10 mouse cellular contexts compared by ENCODE assay signal in the genomic region with DNA sequence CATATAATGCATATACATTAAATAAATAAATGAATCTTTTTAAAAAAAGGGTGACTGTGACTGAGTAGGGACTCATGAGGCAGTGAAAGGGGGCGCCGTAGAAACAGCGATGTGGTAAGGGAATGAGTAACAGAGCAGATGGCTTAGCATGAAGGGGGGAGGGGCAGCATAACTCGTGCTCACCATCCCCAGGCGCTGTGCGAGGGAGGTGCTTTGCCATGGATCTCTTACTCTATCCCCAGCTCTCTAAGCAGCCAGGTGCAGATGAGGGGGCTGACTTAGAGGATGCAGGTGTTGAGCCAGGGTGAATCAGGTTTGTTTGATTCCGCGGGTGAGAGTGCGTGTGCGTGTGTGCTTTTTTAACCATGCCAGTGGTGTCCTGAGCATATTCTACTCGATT. TPM values are rescaled to one million over a fixed set of nuclear protein-coding genes. Genes with fewer than 3 reads are reported as not detected.
DNase-seq lines count a peak whose midpoint lies in the region; ATAC-seq and TF ChIP-seq lines count a peak whose summit lies in the region.
"Had no signal": no experiment of that assay in that cellular context is flagged by ENCODE, and none has a peak within 500 bp of the region (broad histone marks: within the 10 kb centered on the region; RNA-seq: fewer than 3 reads in every experiment).

No protein-coding gene starts in this region.

- intact Hi-C loops in left cerebral cortex, adult 2 months (cut with DNase I) = no loop called here

- no peak for TF ChIP-seq CTCF in left cerebral cortex, adult 2 months (IDR thresholded peaks at IDR 0.05)
- TF ChIP-seq CTCF in thymus, adult 2 months (IDR thresholded peaks at IDR 0.05; ENCODE audit: borderline replicate concordance, control insufficient read depth, extremely low read depth, insufficient read depth, low read length, poor library complexity) = no peak
- no peak for TF ChIP-seq CTCF in liver, postnatal 0 days (IDR thresholded peaks at IDR 0.05; ENCODE audit: low read depth)

- no peak overlapping the region for H3K4me3 ChIP-seq in kidney, embryonic 14.5 days (ENCODE audit: low read length)
- H3K4me3 ChIP-seq in embryonic facial prominence, embryonic 14.5 days (ENCODE audit: low read depth, low read length) = no peak overlapping the region
- no peak overlapping the region for H3K4me3 ChIP-seq in left cerebral cortex, adult 2 months
- no peak overlapping the region for H3K4me3 ChIP-seq in thymus, adult 2 months (ENCODE audit: control insufficient read depth, insufficient read depth, low read length)
- no peak overlapping the region for H3K4me3 ChIP-seq in liver, postnatal 0 days (ENCODE audit: low read depth, low read length)
- H3K4me3 ChIP-seq: heart, embryonic 15.5 days had no signal

- no peak for DNase-seq in kidney, postnatal 36 days
- DNase-seq in embryonic facial prominence, embryonic 14.5 days (ENCODE audit: low spot score) = no peak
- DNase-seq in left cerebral cortex, adult 2 months (ENCODE audit: extremely low spot score in 1 of 2, low spot score in 2 of 2) = peak; percentile 64 to 72
- peak; percentile 61 for DNase-seq in thymus, adult 2 months
- DNase-seq in heart, adult 18-20 months = no peak
- no peak for DNase-seq in adipocyte (ENCODE audit: low spot score)
- DNase-seq in liver, postnatal 0 days = no peak
- DNase-seq: adrenal gland, postnatal 14 days had no signal

- H3K27ac ChIP-seq in kidney, embryonic 14.5 days (ENCODE audit: low read depth, low read length) = no peak overlapping the region
- H3K27ac ChIP-seq in embryonic facial prominence, embryonic 14.5 days (replicated peaks; ENCODE audit: low read depth, low read length) = no peak overlapping the region
- H3K27ac ChIP-seq in left cerebral cortex, adult 2 months = no peak overlapping the region
- H3K27ac ChIP-seq in thymus, adult 2 months (ENCODE audit: control insufficient read depth, insufficient read depth, low read length) = no peak overlapping the region
- H3K27ac ChIP-seq in liver, postnatal 0 days (ENCODE audit: low read depth) = no peak overlapping the region
- H3K27ac ChIP-seq: heart, embryonic 15.5 days had no signal

- peaks cover 4% of the 10 kb centered on the region; the same call in 1 of the 2 replicates for H3K9me3 ChIP-seq in kidney, embryonic 14.5 days (ENCODE audit: control insufficient read depth, low read length)
- H3K9me3 ChIP-seq in embryonic facial prominence, embryonic 14.5 days (ENCODE audit: control insufficient read depth, low read length) = no peaks in the 10 kb centered on the region
- H3K9me3 ChIP-seq in liver, postnatal 0 days (ENCODE audit: low read length) = no peaks in the 10 kb centered on the region
- H3K9me3 ChIP-seq: heart, embryonic 15.5 days had no signal

- no peak overlapping the region for H3K9ac ChIP-seq in kidney, embryonic 14.5 days (ENCODE audit: low read depth, low read length)
- no peak overlapping the region for H3K9ac ChIP-seq in embryonic facial prominence, embryonic 14.5 days (ENCODE audit: low read depth, low read length)
- H3K9ac ChIP-seq in liver, postnatal 0 days (replicated peaks) = no peak overlapping the region
- H3K9ac ChIP-seq: heart, embryonic 15.5 days had no signal

- no peak for TF ChIP-seq EP300 in liver, postnatal 0 days (IDR thresholded peaks at IDR 0.05; ENCODE audit: low read depth)

- no peak overlapping the region for H3K4me2 ChIP-seq in kidney, embryonic 14.5 days (replicated peaks; ENCODE audit: low read depth, low read length)
- no peak overlapping the region for H3K4me2 ChIP-seq in embryonic facial prominence, embryonic 14.5 days (ENCODE audit: low read depth, low read length)
- H3K4me2 ChIP-seq in liver, postnatal 0 days (ENCODE audit: low read depth, low read length) = no peak overlapping the region
- H3K4me2 ChIP-seq: heart, embryonic 15.5 days had no signal

- 54% methylated on average over 11 of the region's 11 CpGs for WGBS in kidney, embryonic 14.5 days
- 59% methylated on average over 11 of the region's 11 CpGs for WGBS in embryonic facial prominence, embryonic 14.5 days
- 5% methylated on average over 11 of the region's 11 CpGs for WGBS in thymus, adult 2 months
- WGBS in liver, postnatal 0 days (ENCODE audit: insufficient replicate concordance) = 75% methylated on average over 11 of the region's 11 CpGs

- TF ChIP-seq POLR2A in thymus, adult 2 months (IDR thresholded peaks at IDR 0.05; ENCODE audit: control insufficient read depth, extremely low read depth, insufficient read depth, low read length, poor library complexity) = no peak

- peaks cover 22% of the 10 kb centered on the region for H3K4me1 ChIP-seq in kidney, embryonic 14.5 days (ENCODE audit: control insufficient read depth, insufficient read depth, low read length)
- H3K4me1 ChIP-seq in embryonic facial prominence, embryonic 14.5 days (ENCODE audit: control insufficient read depth, insufficient read depth, low read length) = peaks cover 23% of the 10 kb centered on the region
- peaks cover 25% of the 10 kb centered on the region for H3K4me1 ChIP-seq in thymus, adult 2 months (replicated peaks; ENCODE audit: control insufficient read depth, insufficient read depth, low read length)
- peaks cover 3% of the 10 kb centered on the region; the same call in 1 of the 2 replicates for H3K4me1 ChIP-seq in liver, postnatal 0 days (ENCODE audit: insufficient read depth)

- 0 out of 2 replicates have a peak, but pooled peaks have one; percentile 12 for ATAC-seq in kidney, embryonic 14.5 days (ENCODE audit: low FRiP score, low TSS enrichment)
- 0 out of 2 replicates have a peak, but pooled peaks have one; percentile 12 for ATAC-seq in embryonic facial prominence, embryonic 14.5 days (ENCODE audit: low read depth)
- no peak for ATAC-seq in liver, postnatal 0 days

- H3K36me3 ChIP-seq in kidney, embryonic 14.5 days (ENCODE audit: control insufficient read depth, insufficient read depth, low read length) = no peaks in the 10 kb centered on the region
- no peaks in the 10 kb centered on the region for H3K36me3 ChIP-seq in embryonic facial prominence, embryonic 14.5 days (ENCODE audit: control insufficient read depth, insufficient read depth, low read length)
- H3K36me3 ChIP-seq in thymus, adult 2 months (ENCODE audit: control insufficient read depth, insufficient read depth, low read length) = no peaks in the 10 kb centered on the region
- no peaks in the 10 kb centered on the region for H3K36me3 ChIP-seq in liver, postnatal 0 days (replicated peaks; ENCODE audit: insufficient read depth, low read length)
- H3K36me3 ChIP-seq: heart, embryonic 15.5 days had no signal

- H3K27me3 ChIP-seq in kidney, embryonic 14.5 days (ENCODE audit: control insufficient read depth, insufficient read depth, low read length) = no peaks in the 10 kb centered on the region
- H3K27me3 ChIP-seq in embryonic facial prominence, embryonic 14.5 days (replicated peaks; ENCODE audit: control insufficient read depth, insufficient read depth, low read length) = no peaks in the 10 kb centered on the region
- H3K27me3 ChIP-seq in thymus, adult 2 months (ENCODE audit: control insufficient read depth, insufficient read depth, low read length) = no peaks in the 10 kb centered on the region
- H3K27me3 ChIP-seq in liver, postnatal 0 days (ENCODE audit: insufficient read depth, low read length) = no peaks in the 10 kb centered on the region
- H3K27me3 ChIP-seq: heart, embryonic 15.5 days had no signal

RNA-seq across cellular contexts. Expression of gene Tns4, which starts 22.0 kb away (rescaled TPM):
- 0.11 and 0.20 TPM in 2 replicates for polyA plus RNA-seq in kidney, embryonic 14.5 days (2014; fragmentation: Nextera tagmentation; extraction: Ambion mirVana)
- polyA plus RNA-seq in embryonic facial prominence, embryonic 14.5 days (2014; fragmentation: Nextera tagmentation; extraction: Ambion mirVana) = 0.81 and 1.0 TPM in 2 replicates
- 1 to 10 TPM in 1 of 2 experiments, under 1 TPM in 1; 0.19 to 1.1 TPM for total RNA-seq in left cerebral cortex, adult 2 months (2021)
- 5.2 and 7.5 TPM in 2 replicates for polyA plus RNA-seq in thymus, adult 2 months (2012; rRNA removed)
- total RNA-seq in heart, adult 18-20 months (2021) = under 1 TPM; 0.07 to 0.18 TPM
- polyA plus RNA-seq in liver, postnatal 0 days (2015; fragmentation: Nextera tagmentation; extraction: Ambion mirVana) = 0.25 and 0.31 TPM in 2 replicates

RNA-seq across cellular contexts. Expression of gene Ccr7, which starts 43.7 kb away (rescaled TPM):
- polyA plus RNA-seq in kidney, embryonic 14.5 days (2014; fragmentation: Nextera tagmentation; extraction: Ambion mirVana) = 0.13 TPM in 1 of 2 replicates, not detected in the other
- polyA plus RNA-seq in embryonic facial prominence, embryonic 14.5 days (2014; fragmentation: Nextera tagmentation; extraction: Ambion mirVana) = 0.33 and 0.50 TPM in 2 replicates
- total RNA-seq in left cerebral cortex, adult 2 months (2021) = not detected
- polyA plus RNA-seq in thymus, adult 2 months (2012; rRNA removed) = 202 and 240 TPM in 2 replicates
- 1 to 10 TPM in 1 of 2 experiments, under 1 TPM in 1; 0.30 to 2.8 TPM for total RNA-seq in heart, adult 18-20 months (2021)
- polyA plus RNA-seq in liver, postnatal 0 days (2015; fragmentation: Nextera tagmentation; extraction: Ambion mirVana) = 1.5 and 1.6 TPM in 2 replicates

Comparison
In these comparisons a context has a peak if more than half of its experiments do, and no peak if none do; other contexts are left out.
1. DNase-seq: peak in left cerebral cortex, adult 2 months (2 of 2) and thymus, adult 2 months (single experiment); none in kidney, postnatal 36 days (0 of 2), embryonic facial prominence, embryonic 14.5 days (single experiment), heart, adult 18-20 months (0 of 2), adipocyte (single experiment) and liver, postnatal 0 days (single experiment).
2. RNA of gene Ccr7, which starts 43.7 kb away (polyA plus RNA-seq): 202 to 240 TPM in thymus, adult 2 months; 1.5 to 1.6 TPM in liver, postnatal 0 days, 0.33 to 0.50 TPM in embryonic facial prominence, embryonic 14.5 days and 0.13 TPM in kidney, embryonic 14.5 days; every median in the first group is over 10 times any median in the second.